Mouse (Mus musculus) cerebellum, adult 11 months (tissue): Measurements from ENCODE around the gene Gm9732.
"Not testable (repeated sequence)": the region's sequence is repeated elsewhere in the genome, so short reads cannot be mapped to it uniquely, and the experiment has no call there.

ENCODE experiments used
- DNase-seq: peaks from one replicate; pipeline ENCODE4 v3.0.0; 2022

The Gm9732 gene

DNA sequence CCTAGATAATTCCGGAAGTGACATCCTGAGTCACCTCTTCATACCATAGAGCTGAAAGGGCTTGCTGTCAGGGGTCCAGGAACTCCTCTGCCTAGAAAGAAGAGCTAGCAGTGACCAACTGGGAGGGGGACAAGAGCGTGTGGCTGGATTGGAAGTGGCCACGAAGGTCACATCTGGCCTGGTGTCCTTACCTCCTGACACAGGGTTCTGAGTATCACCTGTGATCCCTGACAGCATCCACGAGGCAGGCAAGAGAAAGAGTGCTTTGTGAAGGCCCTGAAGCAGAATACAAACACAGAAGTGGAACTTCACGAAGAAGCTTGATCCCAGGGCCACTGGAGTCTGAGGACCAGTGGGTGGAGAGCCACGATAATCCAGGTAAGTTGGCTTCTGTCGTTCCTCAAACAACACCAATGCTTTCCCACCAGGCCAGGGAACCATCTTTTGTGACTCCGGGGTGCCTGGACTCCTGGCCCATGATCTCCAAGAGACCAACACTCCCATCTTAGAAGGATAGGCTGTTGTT, at the start of gene Gm9732:
Gm9732 (plus strand) TSS at position 51 of the 526 bp plus-strand sequence.
- DNase-seq: not testable (repeated sequence)

DNA sequence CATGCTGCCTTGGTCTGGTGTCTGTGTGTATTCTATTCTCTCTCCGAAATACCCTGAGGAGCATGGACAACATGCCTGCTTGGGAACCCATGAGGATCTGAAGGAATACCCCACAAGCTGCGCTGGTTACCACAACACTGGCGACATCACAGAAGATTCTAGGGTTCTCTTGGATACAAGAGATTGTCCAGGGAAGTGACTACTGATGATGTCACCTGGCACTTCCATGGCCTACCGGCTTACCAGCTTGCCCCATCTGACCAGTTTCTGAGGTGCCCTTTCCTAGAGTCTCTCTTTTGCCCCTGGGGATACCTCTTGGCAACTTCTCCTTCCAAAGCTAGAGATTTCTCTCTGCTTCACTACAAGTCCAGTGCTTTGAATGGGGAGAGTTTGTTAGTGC, 39.6 kb upstream of the Gm9732 start, which contains the start of gene Gm8122:
Gm8122 (minus strand) TSS at position 101 of the 400 bp plus-strand sequence.
- not testable (repeated sequence) for DNase-seq

DNA sequence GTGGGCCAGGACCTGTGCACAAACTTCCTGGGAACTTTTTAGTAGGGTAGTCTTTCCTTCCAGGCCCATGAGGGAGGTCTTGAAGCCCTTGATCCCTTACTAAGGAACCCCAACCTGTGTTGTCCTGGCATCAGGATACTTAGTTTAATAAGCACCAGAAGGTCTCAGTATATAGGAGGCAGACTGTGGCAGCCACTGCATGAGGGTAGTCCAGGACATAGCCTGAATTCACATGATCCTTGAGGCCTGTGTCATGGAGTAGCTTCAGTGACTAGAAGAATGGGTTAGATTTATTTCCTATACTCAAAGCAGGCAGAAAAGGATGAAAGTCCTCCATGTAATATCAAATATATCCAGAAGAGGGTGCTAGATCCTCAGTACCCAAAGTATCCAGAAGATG, 37.1 kb upstream of the Gm9732 start:
- not testable (repeated sequence) for DNase-seq

DNA sequence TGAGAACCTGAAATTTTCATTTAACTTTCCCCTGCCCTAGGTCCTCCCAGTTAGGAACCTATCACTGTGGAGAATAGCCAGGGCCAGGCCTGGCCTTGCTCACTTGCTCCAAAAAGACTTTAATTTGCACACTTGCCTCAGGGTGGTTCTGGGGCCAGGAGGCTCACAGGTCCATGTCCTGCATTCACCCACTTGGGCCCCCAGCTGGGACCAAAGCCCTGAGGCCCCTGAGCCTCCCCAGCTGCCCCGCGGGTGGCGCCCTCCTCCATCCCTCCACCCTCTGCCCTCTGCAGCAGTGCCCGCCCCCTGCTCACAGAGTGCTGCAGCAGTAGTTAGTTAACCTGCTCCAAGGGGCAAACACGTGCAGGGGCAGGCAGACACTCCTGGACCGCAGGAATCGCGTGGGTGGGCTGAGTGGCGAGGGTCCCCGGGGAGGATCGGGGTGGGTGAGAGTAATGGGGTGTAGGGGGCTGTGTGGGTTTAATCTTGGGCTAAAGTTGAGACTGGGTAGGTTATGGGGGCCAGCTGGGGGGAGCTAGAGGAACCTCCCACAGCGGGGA, 25.1 kb upstream of the Gm9732 start:
- not testable (repeated sequence) for DNase-seq

DNA sequence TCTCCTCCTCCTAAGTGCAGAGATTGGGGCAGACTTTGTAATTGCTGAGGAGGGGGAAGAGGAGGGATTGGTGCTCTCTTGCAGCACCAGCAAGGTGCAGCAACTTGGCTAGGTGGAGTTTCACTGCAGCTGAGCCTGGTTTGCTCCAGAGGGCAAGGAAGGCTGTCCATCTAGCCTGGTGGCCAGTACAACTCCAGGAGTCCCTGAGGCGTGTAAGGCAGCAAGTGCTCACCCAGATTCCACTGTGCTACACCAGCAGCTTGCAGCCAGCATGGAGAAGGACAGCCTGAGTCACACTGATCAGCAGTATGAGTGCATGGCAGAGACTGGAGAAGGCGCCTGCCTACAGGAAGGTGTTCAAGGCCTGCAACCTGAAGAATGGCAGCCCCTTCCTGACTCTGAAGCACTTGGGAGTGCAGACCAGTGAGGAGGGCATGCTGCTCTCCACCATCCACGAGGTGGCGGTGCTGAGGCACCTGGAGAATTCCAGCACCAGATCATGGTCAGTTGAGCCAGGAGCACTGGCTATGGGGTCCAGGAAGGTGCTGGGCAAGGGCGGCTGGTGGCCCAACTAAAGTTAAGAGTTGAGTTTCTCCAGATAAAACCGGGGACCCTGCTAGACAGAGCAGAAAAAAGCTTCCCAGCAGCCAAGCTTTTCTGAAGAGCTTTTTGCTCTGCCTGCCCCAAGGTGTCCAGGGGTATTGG, 24.1 kb upstream of the Gm9732 start:
- not testable (repeated sequence) for DNase-seq

DNA sequence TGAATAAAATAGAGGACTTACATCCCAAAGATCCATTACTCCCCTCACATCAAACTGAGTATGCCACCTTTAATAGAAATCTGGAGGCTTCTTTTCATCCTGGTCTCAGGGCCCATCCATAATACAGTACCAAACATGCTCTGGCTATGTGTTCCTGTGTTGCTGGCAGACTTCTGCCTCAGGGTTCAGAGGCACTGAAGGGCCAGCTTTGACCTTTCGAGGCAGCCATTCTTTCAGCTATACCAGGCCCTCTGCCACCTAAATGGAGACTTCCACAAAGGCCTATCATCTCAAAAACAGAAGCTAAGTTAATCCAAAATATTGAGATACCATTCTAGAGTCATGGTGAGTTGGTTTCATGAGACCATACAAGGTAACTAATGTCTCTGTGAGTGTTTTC, 18.3 kb upstream of the Gm9732 start:
- DNase-seq: not testable (repeated sequence)

DNA sequence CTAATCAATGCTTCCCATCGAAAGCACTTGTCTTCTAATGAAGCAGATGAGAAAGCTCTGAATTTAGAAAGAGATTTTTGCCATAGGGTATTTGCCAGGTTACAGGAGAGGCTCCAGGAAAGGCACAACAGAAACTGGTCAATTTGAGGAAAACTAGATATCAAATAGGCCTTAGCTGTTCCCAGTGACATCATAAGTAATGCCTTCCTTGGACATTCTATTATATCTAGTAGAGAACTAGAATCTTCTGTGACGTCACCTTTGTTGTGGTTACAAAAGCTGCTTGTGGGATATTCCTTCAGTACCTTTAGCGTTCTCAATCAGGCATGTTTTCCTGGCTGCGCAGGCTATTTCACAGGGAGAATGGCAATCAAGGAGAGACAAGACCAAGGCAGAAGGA, 16.5 kb upstream of the Gm9732 start, which contains the start of gene Gm8126:
Gm8126 (plus strand) TSS at position 301 of the 400 bp plus-strand sequence.
- DNase-seq: not testable (repeated sequence)

DNA sequence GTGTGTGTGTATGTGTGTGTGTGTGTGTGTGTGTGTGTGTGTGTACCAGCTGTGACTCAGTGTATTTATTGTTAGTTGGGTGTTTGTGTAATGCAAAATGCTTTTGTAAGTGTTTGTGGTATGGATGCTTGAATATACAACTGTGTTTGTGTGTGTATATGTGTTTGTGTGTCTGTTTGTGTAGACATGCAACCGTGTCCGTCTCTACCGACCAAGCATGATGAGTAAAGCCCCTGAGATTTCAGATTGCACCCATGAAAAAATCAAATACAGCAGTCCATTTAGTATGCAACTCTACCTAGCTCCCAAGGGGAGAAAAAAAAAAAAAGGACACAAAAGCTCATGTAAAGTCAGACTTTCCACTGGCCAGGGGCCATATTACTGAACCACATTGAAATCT, 11.4 kb upstream of the Gm9732 start:
- DNase-seq: not testable (repeated sequence)

DNA sequence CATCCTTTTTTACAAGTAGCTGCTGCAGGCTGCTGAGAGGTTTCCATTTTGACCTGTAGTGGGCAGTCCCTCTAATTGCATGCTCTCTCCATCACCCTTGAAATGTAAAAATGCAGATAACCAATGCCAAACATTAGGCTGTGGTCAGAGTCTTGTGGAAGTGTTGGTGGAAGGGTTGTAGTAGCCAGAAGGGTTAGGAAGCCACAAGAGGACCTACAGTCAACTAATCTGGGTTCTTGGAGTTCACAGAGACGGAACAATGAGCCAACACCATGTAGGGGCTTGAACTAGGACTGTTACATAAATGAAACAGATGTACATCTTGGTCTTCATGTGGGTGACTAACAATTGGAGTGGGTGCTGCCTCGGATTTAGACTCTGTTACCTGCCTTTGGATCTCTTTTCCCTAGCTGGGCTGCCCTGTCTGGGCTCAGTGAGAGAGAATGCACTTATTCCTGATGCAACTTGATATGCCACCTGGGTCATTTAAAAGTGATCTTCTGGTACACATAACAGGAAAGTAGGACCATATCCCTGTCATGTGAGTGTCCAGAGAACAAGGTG, 6.2 kb upstream of the Gm9732 start:
- DNase-seq: not testable (repeated sequence)

DNA sequence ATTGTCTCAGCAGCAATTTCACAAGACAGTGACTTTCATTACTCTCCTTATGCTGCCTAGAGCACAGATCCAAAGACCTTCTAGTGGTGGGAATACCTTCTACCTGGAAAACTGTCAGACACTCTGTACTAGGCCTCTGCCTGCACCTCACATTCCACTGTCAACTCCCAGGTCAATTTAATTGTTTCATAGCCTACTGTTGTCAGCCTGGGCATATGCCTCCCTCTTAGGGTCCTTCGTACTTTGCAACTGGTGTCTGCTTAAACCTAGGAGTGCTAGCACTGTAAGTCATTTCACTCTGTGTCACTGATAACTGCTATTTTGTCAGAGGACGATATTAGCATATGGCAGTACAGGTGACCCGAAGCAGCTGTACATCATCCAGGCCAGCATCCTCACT, 5.6 kb upstream of the Gm9732 start:
- DNase-seq: not testable (repeated sequence)

DNA sequence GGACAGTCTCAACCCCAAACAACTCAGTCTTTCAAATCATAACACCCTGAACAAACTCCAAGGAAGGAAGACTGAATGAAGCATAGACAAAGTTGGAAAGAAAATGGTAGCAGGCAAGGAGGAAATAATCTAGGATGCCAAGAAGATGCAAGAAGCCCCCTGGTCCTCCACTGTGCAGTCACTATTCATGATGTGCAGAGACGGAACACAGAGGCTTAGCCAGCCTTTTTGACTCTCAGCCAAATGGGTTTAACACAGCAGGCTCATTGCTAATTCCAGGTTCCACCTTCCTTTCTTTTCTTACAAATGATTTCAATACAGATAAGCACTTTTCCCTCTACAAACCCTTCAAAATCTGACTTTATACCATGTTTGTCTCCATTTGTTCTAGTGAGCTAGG, 1.7 kb upstream of the Gm9732 start:
- DNase-seq: not testable (repeated sequence)

DNA sequence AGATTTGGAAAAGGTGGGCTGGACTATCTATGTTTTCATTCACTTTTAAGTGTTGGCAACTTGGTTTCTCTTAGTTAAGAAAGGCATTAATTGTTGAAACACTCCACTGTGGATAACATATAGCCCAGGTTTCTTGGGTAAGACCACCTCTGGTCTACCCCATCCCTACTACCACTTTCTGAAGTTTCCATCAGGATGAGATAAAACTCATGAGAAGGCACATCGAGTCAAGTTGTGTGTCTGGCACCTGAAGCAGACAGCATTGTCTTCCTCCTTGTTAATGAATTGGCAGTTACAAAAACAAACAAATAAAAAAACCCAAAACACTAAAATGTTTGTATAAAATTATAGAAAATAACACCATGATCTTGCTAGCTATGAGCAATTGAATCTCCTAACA, 916 bp downstream of the Gm9732 start:
- DNase-seq: not testable (repeated sequence)

DNA sequence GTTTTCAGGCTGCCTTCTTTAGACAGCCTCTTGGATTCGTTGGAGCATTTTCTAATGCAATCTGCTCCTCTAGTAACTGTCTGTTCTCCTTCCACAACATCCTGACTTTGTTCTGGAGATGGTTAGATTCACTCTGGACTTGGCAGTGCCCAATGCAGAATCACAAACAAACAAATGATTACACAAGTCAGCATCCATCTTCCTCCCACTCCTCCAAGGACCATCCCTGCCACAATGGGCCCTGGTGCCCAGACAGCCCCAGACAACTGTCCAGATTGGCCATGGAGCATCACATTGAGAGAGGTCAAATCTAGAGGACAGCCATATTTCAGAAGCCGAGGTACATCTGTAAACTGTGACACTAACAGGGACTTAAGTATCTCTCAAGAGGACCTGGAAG, 2.6 kb downstream of the Gm9732 start:
- not testable (repeated sequence) for DNase-seq

DNA sequence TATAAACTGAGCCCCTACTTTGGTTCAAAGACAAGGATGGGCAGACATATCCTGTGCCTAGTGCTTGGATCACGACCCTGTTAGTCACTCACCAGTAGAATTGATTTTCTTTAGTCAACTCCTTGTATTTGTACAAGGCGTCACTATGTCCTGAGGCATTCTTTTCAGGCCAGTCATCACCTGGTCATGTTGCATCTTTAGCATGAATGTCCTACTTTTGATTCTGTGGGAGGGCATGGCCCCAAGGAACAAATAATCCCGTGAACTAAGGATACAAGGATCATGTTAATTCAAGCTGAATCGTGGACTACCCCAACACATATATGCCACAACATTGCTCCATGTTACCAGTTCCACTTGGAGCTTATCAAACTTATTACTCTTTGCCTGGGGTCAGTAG, 3.3 kb downstream of the Gm9732 start:
- DNase-seq: not testable (repeated sequence)

DNA sequence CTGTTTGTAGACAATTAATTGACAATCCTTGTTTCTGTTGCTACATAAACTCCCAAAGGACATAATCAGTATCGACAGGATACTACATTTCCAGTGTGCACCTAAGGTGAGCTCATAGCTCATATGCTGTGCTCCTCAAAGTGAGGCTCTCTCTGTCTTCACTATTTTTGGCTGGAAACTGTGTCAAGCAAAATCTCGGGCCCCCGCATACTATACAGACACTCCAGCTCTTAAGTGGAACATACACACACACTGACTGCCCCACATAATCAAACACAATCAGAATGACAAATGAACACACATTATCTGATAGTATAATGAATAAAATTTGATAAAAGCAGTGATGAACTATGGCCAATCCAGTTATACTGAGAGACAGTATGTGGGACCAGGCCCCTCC, 3.8 kb downstream of the Gm9732 start:
- DNase-seq: not testable (repeated sequence)

DNA sequence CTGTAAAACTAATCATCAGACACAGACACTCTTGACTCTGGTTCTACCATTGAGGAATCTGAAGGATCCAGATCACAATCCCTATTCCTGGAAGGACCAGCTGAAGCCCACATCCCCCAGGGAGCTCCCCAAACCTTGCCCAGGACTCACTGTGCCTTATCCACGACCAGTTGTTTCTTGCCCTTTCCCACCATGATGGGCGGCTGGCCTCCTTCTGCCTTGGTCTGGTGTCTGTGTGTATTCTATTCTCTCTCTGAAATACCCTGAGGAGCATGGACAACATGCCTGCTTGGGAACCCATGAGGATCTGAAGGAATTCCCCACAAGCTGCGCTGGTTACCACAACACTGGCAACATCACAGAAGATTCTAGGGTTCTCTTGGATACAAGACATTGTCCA, 18.7 kb downstream of the Gm9732 start, which contains the start of gene Gm8127:
Gm8127 (minus strand) TSS at position 330 of the 400 bp plus-strand sequence.
- not testable (repeated sequence) for DNase-seq

DNA sequence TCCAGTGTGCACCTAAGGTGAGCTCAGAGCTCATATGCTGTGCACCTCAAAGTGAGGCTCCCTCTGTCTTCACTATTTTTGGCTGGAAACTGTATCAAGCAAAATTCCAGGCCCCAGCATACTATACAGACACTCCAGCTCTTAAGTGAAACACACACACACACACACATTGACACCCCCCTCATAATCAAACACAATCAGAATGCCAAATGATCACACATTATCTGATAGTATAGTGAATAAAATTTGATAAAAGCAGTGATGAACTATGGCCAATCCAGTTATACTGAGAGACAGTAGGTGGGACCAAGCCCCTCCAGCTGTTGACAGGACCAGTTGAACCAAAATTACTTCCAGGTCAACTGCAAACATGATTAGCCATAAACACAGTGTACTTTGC, 44.7 kb downstream of the Gm9732 start:
- DNase-seq: not testable (repeated sequence)

DNA sequence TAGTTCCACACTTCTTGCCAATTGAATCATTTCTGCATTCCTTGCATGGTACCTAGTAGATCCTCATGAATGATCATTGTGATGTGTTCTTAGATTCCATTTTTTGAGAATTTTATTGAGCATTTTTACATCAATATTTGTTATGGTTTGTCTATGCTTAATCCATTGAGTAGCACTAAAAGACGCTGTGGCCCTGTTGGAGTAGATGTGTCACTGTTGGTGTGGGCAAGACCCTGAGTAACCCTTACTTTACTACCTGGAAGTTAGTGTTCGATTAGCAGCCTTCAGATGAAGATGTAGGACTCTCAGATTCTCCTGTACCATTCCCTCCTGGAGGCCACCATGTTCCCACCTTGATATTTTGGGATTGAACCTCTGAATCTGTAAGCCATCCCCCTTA, 53.8 kb downstream of the Gm9732 start:
- not testable (repeated sequence) for DNase-seq

DNA sequence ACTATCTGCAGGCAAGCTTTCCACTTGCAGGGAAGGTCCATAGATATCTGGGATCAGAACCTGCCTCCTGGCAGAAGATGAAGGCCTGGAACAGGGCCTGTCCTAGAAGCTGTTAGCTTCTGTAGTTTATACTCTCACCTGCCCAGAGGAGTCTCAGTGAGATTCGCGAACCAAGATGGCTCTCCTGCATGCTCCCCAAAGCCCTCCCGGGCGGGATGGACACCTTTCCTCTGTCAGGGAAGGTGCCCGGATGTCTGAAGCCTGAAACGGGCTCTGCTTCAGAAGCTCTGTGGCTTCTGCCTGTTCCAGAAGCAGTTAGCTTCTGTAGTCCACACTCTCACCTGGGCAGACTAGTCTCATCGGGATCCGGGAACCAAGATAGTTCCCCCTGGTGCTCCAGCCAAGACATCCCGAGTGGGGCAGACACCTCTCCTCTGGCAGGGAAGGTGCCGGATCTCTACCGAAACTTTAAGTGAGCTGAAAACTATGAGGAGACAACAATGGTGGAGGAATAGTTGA, 56.6 kb downstream of the Gm9732 start:
- DNase-seq: not testable (repeated sequence)

DNA sequence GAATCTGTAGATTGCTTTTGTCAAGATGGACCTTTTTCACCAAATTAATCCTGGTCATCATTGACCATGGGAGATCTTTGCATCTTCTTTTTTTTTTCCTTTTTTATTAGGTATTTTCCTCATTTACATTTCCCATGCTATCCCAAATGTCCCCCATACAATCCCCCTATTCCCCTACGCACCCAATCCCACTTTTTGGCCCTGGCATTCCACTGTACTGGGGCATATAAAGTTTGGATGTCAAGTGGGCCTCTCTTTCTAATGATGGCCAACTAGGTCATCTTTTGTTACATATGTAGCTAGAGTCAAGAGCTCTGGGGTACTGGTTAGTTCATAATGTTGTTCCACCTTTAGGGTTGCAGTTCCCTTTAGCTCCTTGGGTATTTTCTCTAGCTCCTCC, 62.8 kb downstream of the Gm9732 start:
- not testable (repeated sequence) for DNase-seq

DNA sequence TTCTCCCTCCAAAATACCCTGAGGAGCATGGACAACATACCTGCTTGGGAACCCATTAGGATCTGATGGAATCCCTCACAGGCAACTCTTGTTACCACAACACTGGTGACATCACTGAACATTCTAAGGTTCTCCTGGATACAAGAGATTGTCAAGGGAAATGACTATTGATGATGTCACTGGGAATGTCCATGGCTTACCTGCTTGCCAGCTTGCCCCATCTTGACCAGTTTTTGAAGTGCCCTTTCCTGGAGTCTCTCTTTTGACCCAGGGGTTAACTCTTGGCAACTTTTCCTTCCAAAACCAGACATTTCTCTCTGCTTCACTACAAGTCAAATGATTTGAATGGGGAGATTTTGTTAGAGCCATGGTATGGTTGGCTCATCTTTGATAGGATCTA, 72.9 kb downstream of the Gm9732 start, which contains the start of gene 1700001F09Rik:
1700001F09Rik (minus strand) TSS at position 101 of the 400 bp plus-strand sequence.
- DNase-seq: not testable (repeated sequence)

DNA sequence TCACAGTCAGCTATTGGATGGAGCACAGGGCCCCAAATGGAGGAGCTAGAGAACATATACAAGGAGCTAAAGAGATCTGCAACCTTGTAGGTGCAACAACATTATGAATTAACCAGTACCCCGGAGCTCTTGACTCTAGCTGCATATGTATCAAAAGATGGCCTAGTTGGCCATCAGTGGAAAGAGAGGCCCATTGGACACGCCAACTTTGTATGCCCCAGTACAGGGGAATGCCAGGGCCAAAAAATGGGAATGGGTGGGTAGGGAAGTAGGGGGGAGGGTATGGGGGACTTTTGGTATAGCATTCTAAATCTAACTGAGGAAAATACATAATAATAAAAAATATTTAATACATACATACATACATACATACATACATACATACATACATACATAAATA, 78.1 kb downstream of the Gm9732 start:
- DNase-seq: not testable (repeated sequence)
